Mouse (Mus musculus) ES-E14 (cell line): ENCODE measurements around the gene Smyd3.

ENCODE experiments used
- HCFC1 ChIP-seq: IDR thresholded peaks from 2 replicates; pipeline ENCODE4 v1.6.1; 2012; ENCODE audit warnings: low read length, inconsistent platforms, borderline replicate concordance; ENCODE audit not compliant: insufficient read depth
- ZC3H11A ChIP-seq: IDR thresholded peaks from 2 replicates; pipeline ENCODE4 v1.6.1; 2012; ENCODE audit warnings: low read depth, mild to moderate bottlenecking, inconsistent platforms, low read length, borderline replicate concordance

GRCm38 (mm10) chr1:178917194-178917902 lies 600.5 kb downstream of the Smyd3 start:
- no peak for TF ChIP-seq HCFC1
- no peak for TF ChIP-seq ZC3H11A
